Mouse (Mus musculus): ENCODE measurements around the gene Arhgap23. TPM values are rescaled to one million over a fixed set of nuclear protein-coding genes. Genes with fewer than 3 reads are reported as not detected.

Gene Arhgap23
- total RNA-seq, 2 experiments from 2014 or later = 73.3 to 77.4 TPM

GRCm38 (mm10) chr11:97502383-97502782 is 87.0 kb downstream of the Arhgap23 start:
- DNase-seq (ENCODE audit: low spot score in 2 of 2) = no peak

- DNase-seq (ENCODE audit: low spot score in 2 of 2) = no peak
Measured at GRCm38 (mm10) chr11:97502846-97503245, 87.5 kb downstream of the Arhgap23 start.

GRCm38 (mm10) chr11:97505784-97506183 is 90.5 kb downstream of the Arhgap23 start:
- no peak for DNase-seq (ENCODE audit: low spot score in 2 of 2)

- DNase-seq (ENCODE audit: low spot score in 2 of 2) = no peak
Measured at GRCm38 (mm10) chr11:97506331-97506730, 91.0 kb downstream of the Arhgap23 start.

GRCm38 (mm10) chr11:97508198-97508597 is 92.9 kb downstream of the Arhgap23 start:
- DNase-seq (ENCODE audit: low spot score in 2 of 2) = no peak

GRCm38 (mm10) chr11:97509058-97509457 is 93.7 kb downstream of the Arhgap23 start:
- DNase-seq (ENCODE audit: low spot score in 2 of 2) = no peak

- DNase-seq (ENCODE audit: low spot score in 2 of 2) = no peak
Measured at GRCm38 (mm10) chr11:97509715-97510485, 94.6 kb downstream of the Arhgap23 start.

GRCm38 (mm10) chr11:97510966-97511660 is 95.8 kb downstream of the Arhgap23 start:
- peak; percentile 79 to 81 for DNase-seq (ENCODE audit: low spot score in 2 of 2)

GRCm38 (mm10) chr11:97511661-97512369 is 96.5 kb downstream of the Arhgap23 start:
- DNase-seq (ENCODE audit: low spot score in 2 of 2) = no peak

- DNase-seq (ENCODE audit: low spot score in 2 of 2) = no peak
Measured at GRCm38 (mm10) chr11:97512511-97512910, 97.2 kb downstream of the Arhgap23 start.

- DNase-seq (ENCODE audit: low spot score in 2 of 2) = no peak
Measured at GRCm38 (mm10) chr11:97513066-97513465, 97.7 kb downstream of the Arhgap23 start.

GRCm38 (mm10) chr11:97520541-97520940 is 105.2 kb downstream of the Arhgap23 start:
- DNase-seq (ENCODE audit: low spot score in 2 of 2) = no peak

- DNase-seq (ENCODE audit: low spot score in 2 of 2) = no peak
Measured at GRCm38 (mm10) chr11:97521741-97522474, 106.6 kb downstream of the Arhgap23 start.

GRCm38 (mm10) chr11:97523107-97523506 is 107.8 kb downstream of the Arhgap23 start:
- no peak for DNase-seq (ENCODE audit: low spot score in 2 of 2)

- no peak for DNase-seq (ENCODE audit: low spot score in 2 of 2)
Measured at GRCm38 (mm10) chr11:97523827-97524261, 108.5 kb downstream of the Arhgap23 start.

- no peak for DNase-seq (ENCODE audit: low spot score in 2 of 2)
Measured at GRCm38 (mm10) chr11:97524306-97524705, 109.0 kb downstream of the Arhgap23 start.

GRCm38 (mm10) chr11:97525313-97525712 is 110.0 kb downstream of the Arhgap23 start:
- DNase-seq (ENCODE audit: low spot score in 2 of 2) = no peak

GRCm38 (mm10) chr11:97528282-97528808 is 113.0 kb downstream of the Arhgap23 start:
- DNase-seq (ENCODE audit: low spot score in 2 of 2) = no peak

GRCm38 (mm10) chr11:97530069-97530468 is 114.7 kb downstream of the Arhgap23 start:
- DNase-seq (ENCODE audit: low spot score in 2 of 2) = no peak

- no peak for DNase-seq (ENCODE audit: low spot score in 2 of 2)
Measured at GRCm38 (mm10) chr11:97530961-97531360, 115.6 kb downstream of the Arhgap23 start.

Data from layer of hippocampus, postnatal 10 days (tissue).